Mouse (Mus musculus) embryonic facial prominence, embryonic 10.5 days (tissue): ENCODE results near the gene Fgr. TPM values are rescaled to one million over a fixed set of nuclear protein-coding genes. Genes with fewer than 3 reads are reported as not detected.

Experiments
- DNase-seq: peaks from one replicate; pipeline ENCODE4 v3.0.0-alpha.2; 2017; ENCODE audit warnings: low spot score
- H3K27ac ChIP-seq: fragments of 300-500 bp; sonication (generic); replicated peaks from 2 replicates; pipeline ENCODE4 v1.5.1; 2016; ENCODE audit warnings: mild to moderate bottlenecking
- H3K27me3 ChIP-seq: fragments of 300-500 bp; sonication (generic); replicated peaks from 2 replicates; pipeline ENCODE4 v1.6.1; 2016; ENCODE audit warnings: low read depth, mild to moderate bottlenecking; ENCODE audit not compliant: poor library complexity, severe bottlenecking
- H3K36me3 ChIP-seq: fragments of 300-500 bp; sonication (generic); replicated peaks from 2 replicates; pipeline ENCODE4 v1.6.1; 2016; ENCODE audit warnings: mild to moderate bottlenecking, moderate library complexity
- H3K4me1 ChIP-seq: fragments of 300-500 bp; sonication (generic); 2 replicates; pipeline ENCODE4 v1.6.1; 2016
- H3K4me3 ChIP-seq: fragments of 300-500 bp; sonication (generic); 2 replicates; pipeline ENCODE4 v1.5.1; 2016; ENCODE audit warnings: mild to moderate bottlenecking, moderate library complexity
- H3K9me3 ChIP-seq: fragments of 300-500 bp; sonication (generic); 2 replicates; pipeline ENCODE4 v1.6.1; 2016; ENCODE audit warnings: mild to moderate bottlenecking
- WGBS: fragments of 180-500 bp; shearing (Covaris S2); methylation state at CpG from one replicate; pipeline ENCODE4 v1.1.7; 2016; 5-methylcytosine and 5-hydroxymethylcytosine counted together
- polyA plus RNA-seq: library from polyadenylated mRNA; unstranded; fragments of >200 nt; fragmentation: Nextera tagmentation; extraction: Ambion mirVana; gene quantifications from 2 replicates; pipeline ENCODE4 v1.2.1, GENCODE M21; 2016

Fgr gene
- polyA plus RNA-seq, 1 experiment from 2014 or later = 0.21 TPM

- peak; percentile 89 for DNase-seq
- Histone ChIP-seq H3K9me3 (no peaks in the 10 kb centered on the region), H3K4me3 (peak overlapping the region; percentile 45), H3K4me1 (peaks cover 47% of the 10 kb centered on the region), H3K27ac (peak overlapping the region; percentile 85), H3K36me3 (no peaks in the 10 kb centered on the region), H3K27me3 (peaks cover 18% of the 10 kb centered on the region)
- 7% methylated on average over 15 of the region's 15 CpGs for WGBS
Observed at GRCm38 (mm10) chr4:132945261-132946046, 28.4 kb upstream of the Fgr start.

- DNase-seq = peak; percentile 74
- H3K4me1 ChIP-seq = peaks cover 46% of the 10 kb centered on the region
- peak overlapping the region; percentile 85 for H3K27ac ChIP-seq
- no peaks in the 10 kb centered on the region for H3K36me3 ChIP-seq
- H3K4me3 ChIP-seq = peak overlapping the region; percentile 45
- peaks cover 9% of the 10 kb centered on the region for H3K27me3 ChIP-seq
- no peaks in the 10 kb centered on the region for H3K9me3 ChIP-seq
- 13% methylated on average over 27 of the region's 27 CpGs for WGBS
Observed at GRCm38 (mm10) chr4:132946047-132947001, 27.6 kb upstream of the Fgr start.

- Histone ChIP-seq H3K9me3 (no peaks in the 10 kb centered on the region), H3K4me3 (peak overlapping the region; percentile 47)
- peak; percentile 56 for DNase-seq
Observed at GRCm38 (mm10) chr4:132949882-132950532, 23.9 kb upstream of the Fgr start.

GRCm38 (mm10) chr4:132950999-132951398 is 22.9 kb upstream of the Fgr start:
- Histone ChIP-seq H3K27ac (no peak overlapping the region), H3K9me3 (no peaks in the 10 kb centered on the region), H3K4me1 (peaks cover 50% of the 10 kb centered on the region), H3K4me3 (no peak overlapping the region), H3K27me3 (0 out of 2 replicates have a peak, but pooled peaks cover 3% of the 10 kb centered on the region), H3K36me3 (no peaks in the 10 kb centered on the region)
- 55% methylated on average over 2 of the region's 2 CpGs for WGBS
- DNase-seq = no peak

More at GRCm38 (mm10) chr4:132949882-132950532, 23.9 kb upstream of the Fgr start:
- Histone ChIP-seq H3K27ac (peak overlapping the region; percentile 32; the same call in 1 of the 2 replicates), H3K4me1 (peaks cover 50% of the 10 kb centered on the region), H3K27me3 (0 out of 2 replicates have a peak, but pooled peaks cover 3% of the 10 kb centered on the region), H3K36me3 (no peaks in the 10 kb centered on the region)
- WGBS = 21% methylated on average over 24 of the region's 24 CpGs

- Histone ChIP-seq H3K4me1 (peaks cover 62% of the 10 kb centered on the region), H3K27ac (peak overlapping the region; percentile 58; the same call in 1 of the 2 replicates), H3K36me3 (no peaks in the 10 kb centered on the region), H3K27me3 (0 out of 2 replicates have a peak, but pooled peaks cover 3% of the 10 kb centered on the region), H3K9me3 (no peaks in the 10 kb centered on the region), H3K4me3 (no peak overlapping the region)
- WGBS = 70% methylated on average over 7 of the region's 7 CpGs
- no peak for DNase-seq
Observed at GRCm38 (mm10) chr4:132954530-132955394, 19.1 kb upstream of the Fgr start.

GRCm38 (mm10) chr4:132955395-132955791 is 18.5 kb upstream of the Fgr start:
- Histone ChIP-seq H3K27ac (peak overlapping the region; percentile 58; the same call in 1 of the 2 replicates), H3K4me1 (peaks cover 62% of the 10 kb centered on the region), H3K9me3 (no peaks in the 10 kb centered on the region), H3K4me3 (no peak overlapping the region), H3K27me3 (no peaks in the 10 kb centered on the region), H3K36me3 (no peaks in the 10 kb centered on the region)
- 30% methylated on average over 2 of the region's 2 CpGs for WGBS
- DNase-seq = no peak

GRCm38 (mm10) chr4:132958741-132959678 is 14.9 kb upstream of the Fgr start:
- Histone ChIP-seq H3K27me3 (no peaks in the 10 kb centered on the region), H3K4me3 (peak overlapping the region; percentile 23; the same call in 1 of the 2 replicates), H3K36me3 (no peaks in the 10 kb centered on the region), H3K4me1 (peaks cover 73% of the 10 kb centered on the region), H3K27ac (peak overlapping the region; percentile 87), H3K9me3 (no peaks in the 10 kb centered on the region)
- peak; percentile 78 for DNase-seq
- 4% methylated on average over 10 of the region's 10 CpGs for WGBS

- DNase-seq = no peak
- peaks cover 73% of the 10 kb centered on the region for H3K4me1 ChIP-seq
- no peak overlapping the region for H3K4me3 ChIP-seq
- H3K9me3 ChIP-seq = no peaks in the 10 kb centered on the region
- peak overlapping the region; percentile 87 for H3K27ac ChIP-seq
- H3K36me3 ChIP-seq = no peaks in the 10 kb centered on the region
- 40% methylated on average over 3 of the region's 3 CpGs for WGBS
- no peaks in the 10 kb centered on the region for H3K27me3 ChIP-seq
Observed at GRCm38 (mm10) chr4:132959679-132960045, 14.2 kb upstream of the Fgr start.

- no peaks in the 10 kb centered on the region for H3K36me3 ChIP-seq
- H3K4me3 ChIP-seq = no peak overlapping the region
- peak overlapping the region; percentile 87 for H3K27ac ChIP-seq
- no peaks in the 10 kb centered on the region for H3K27me3 ChIP-seq
- no peaks in the 10 kb centered on the region for H3K9me3 ChIP-seq
- 58% methylated on average over 5 of the region's 5 CpGs for WGBS
- DNase-seq = no peak
- H3K4me1 ChIP-seq = peaks cover 70% of the 10 kb centered on the region
Observed at GRCm38 (mm10) chr4:132960313-132960712, 13.6 kb upstream of the Fgr start.

GRCm38 (mm10) chr4:132960864-132961639 is 12.8 kb upstream of the Fgr start:
- DNase-seq = no peak
- 69% methylated on average over 13 of the region's 13 CpGs for WGBS
- Histone ChIP-seq H3K9me3 (no peaks in the 10 kb centered on the region), H3K4me3 (no peak overlapping the region), H3K36me3 (no peaks in the 10 kb centered on the region), H3K27ac (peak overlapping the region; percentile 87), H3K27me3 (no peaks in the 10 kb centered on the region), H3K4me1 (peaks cover 62% of the 10 kb centered on the region)
